10 mouse cellular contexts compared by ENCODE assay signal in genomic region chr7:133919918-133920317, GRCm38 (mm10).
DNase-seq lines count a peak whose midpoint lies in the region; ATAC-seq and TF ChIP-seq lines count a peak whose summit lies in the region.
"Had no signal": no experiment of that assay in that cellular context is flagged by ENCODE, and none has a peak within 500 bp of the region (broad histone marks: within the 10 kb centered on the region; RNA-seq: fewer than 3 reads in every experiment).

No protein-coding gene starts in this region.

- H3K4me3 ChIP-seq in embryonic facial prominence, embryonic 14.5 days (ENCODE audit: low read depth, low read length), result no peak overlapping the region
- no peak overlapping the region for H3K4me3 ChIP-seq in embryonic facial prominence, embryonic 10.5 days
- H3K4me3 ChIP-seq in stomach, embryonic 15.5 days (replicated peaks), result no peak overlapping the region
- H3K4me3 ChIP-seq in stomach, postnatal 0 days (ENCODE audit: low read depth, low read length), result no peak overlapping the region
- H3K4me3 ChIP-seq in lung, embryonic 14.5 days (ENCODE audit: low read depth, low read length), result no peak overlapping the region
- H3K4me3 ChIP-seq in forebrain, embryonic 16.5 days (replicated peaks; ENCODE audit: low read length), result no peak overlapping the region
- H3K4me3 ChIP-seq in forebrain, embryonic 14.5 days (ENCODE audit: low read depth, low read length), result no peak overlapping the region

- TF ChIP-seq CTCF in stomach, postnatal 0 days (IDR thresholded peaks at IDR 0.05; ENCODE audit: low read depth), result no peak
- no peak for TF ChIP-seq CTCF in lung, embryonic 14.5 days (IDR thresholded peaks at IDR 0.05; ENCODE audit: low read depth)

- TF ChIP-seq EP300 in stomach, postnatal 0 days (optimal IDR thresholded peaks at IDR 0.05), result no peak

- ATAC-seq in embryonic facial prominence, embryonic 14.5 days (ENCODE audit: low read depth), result no peak
- ATAC-seq in stomach, embryonic 15.5 days (ENCODE audit: insufficient read depth, low FRiP score, low read depth), result peak; percentile 37; the same call in 1 of the 2 replicates
- no peak for ATAC-seq in stomach, postnatal 0 days (ENCODE audit: low FRiP score, low TSS enrichment)
- 0 out of 2 replicates have a peak, but pooled peaks have one; percentile 4 for ATAC-seq in lung, embryonic 14.5 days (ENCODE audit: insufficient read depth)
- no peak for ATAC-seq in activated CD4-positive, CD25-positive, alpha-beta regulatory T cell, adult 4 months
- ATAC-seq in forebrain, embryonic 16.5 days, result no peak
- ATAC-seq in forebrain, embryonic 14.5 days, result no peak

- WGBS in embryonic facial prominence, embryonic 14.5 days, result 85% methylated on average over 5 of the region's 5 CpGs
- 89% methylated on average over 5 of the region's 5 CpGs for WGBS in embryonic facial prominence, embryonic 10.5 days
- WGBS in stomach, embryonic 15.5 days, result 74% methylated on average over 5 of the region's 5 CpGs
- 83% methylated on average over 5 of the region's 5 CpGs for WGBS in stomach, postnatal 0 days
- 70% methylated on average over 5 of the region's 5 CpGs for WGBS in lung, embryonic 14.5 days
- WGBS in forebrain, embryonic 16.5 days, result 86% methylated on average over 5 of the region's 5 CpGs
- WGBS in forebrain, embryonic 14.5 days, result 91% methylated on average over 5 of the region's 5 CpGs

- no peaks in the 10 kb centered on the region for H3K9me3 ChIP-seq in embryonic facial prominence, embryonic 14.5 days (ENCODE audit: control insufficient read depth, low read length)
- H3K9me3 ChIP-seq in embryonic facial prominence, embryonic 10.5 days, result no peaks in the 10 kb centered on the region
- H3K9me3 ChIP-seq in stomach, embryonic 15.5 days, result no peaks in the 10 kb centered on the region
- no peaks in the 10 kb centered on the region for H3K9me3 ChIP-seq in stomach, postnatal 0 days (ENCODE audit: control insufficient read depth, low read length)
- no peaks in the 10 kb centered on the region for H3K9me3 ChIP-seq in lung, embryonic 14.5 days (ENCODE audit: low read depth, low read length)
- H3K9me3 ChIP-seq in forebrain, embryonic 16.5 days (ENCODE audit: control insufficient read depth, low read length), result no peaks in the 10 kb centered on the region
- H3K9me3 ChIP-seq in forebrain, embryonic 14.5 days (replicated peaks; ENCODE audit: control insufficient read depth, low read length), result no peaks in the 10 kb centered on the region

- DNase-seq in embryonic facial prominence, embryonic 14.5 days (ENCODE audit: low spot score), result peak; percentile 30
- DNase-seq in embryonic facial prominence, embryonic 10.5 days (ENCODE audit: low spot score), result no peak
- no peak for DNase-seq in stomach, postnatal 0 days (ENCODE audit: low spot score)
- DNase-seq in lung, embryonic 14.5 days, result no peak
- DNase-seq in forebrain, embryonic 14.5 days (ENCODE audit: low spot score), result no peak
- DNase-seq: cerebellum, adult 18-20 months had no signal

- H3K36me3 ChIP-seq in embryonic facial prominence, embryonic 14.5 days (ENCODE audit: control insufficient read depth, insufficient read depth, low read length), result no peaks in the 10 kb centered on the region
- no peaks in the 10 kb centered on the region for H3K36me3 ChIP-seq in embryonic facial prominence, embryonic 10.5 days (replicated peaks)
- H3K36me3 ChIP-seq in stomach, embryonic 15.5 days, result no peaks in the 10 kb centered on the region
- H3K36me3 ChIP-seq in stomach, postnatal 0 days (ENCODE audit: control insufficient read depth, insufficient read depth, low read length), result no peaks in the 10 kb centered on the region
- H3K36me3 ChIP-seq in lung, embryonic 14.5 days (ENCODE audit: insufficient read depth), result peaks cover 25% of the 10 kb centered on the region; the same call in 1 of the 2 replicates
- H3K36me3 ChIP-seq in forebrain, embryonic 16.5 days (ENCODE audit: control insufficient read depth, insufficient read depth), result no peaks in the 10 kb centered on the region
- no peaks in the 10 kb centered on the region for H3K36me3 ChIP-seq in forebrain, embryonic 14.5 days (ENCODE audit: control insufficient read depth, insufficient read depth, low read length)

- H3K9ac ChIP-seq in embryonic facial prominence, embryonic 14.5 days (ENCODE audit: low read depth, low read length), result no peak overlapping the region
- no peak overlapping the region for H3K9ac ChIP-seq in stomach, embryonic 15.5 days
- no peak overlapping the region for H3K9ac ChIP-seq in stomach, postnatal 0 days (ENCODE audit: low read length)
- no peak overlapping the region for H3K9ac ChIP-seq in lung, embryonic 14.5 days
- H3K9ac ChIP-seq in forebrain, embryonic 16.5 days (replicated peaks; ENCODE audit: low read depth, low read length), result no peak overlapping the region
- no peak overlapping the region for H3K9ac ChIP-seq in forebrain, embryonic 14.5 days (ENCODE audit: low read length)

- H3K4me2 ChIP-seq in embryonic facial prominence, embryonic 14.5 days (ENCODE audit: low read depth, low read length), result no peak overlapping the region
- no peak overlapping the region for H3K4me2 ChIP-seq in stomach, embryonic 15.5 days
- no peak overlapping the region for H3K4me2 ChIP-seq in stomach, postnatal 0 days (replicated peaks; ENCODE audit: low read depth)
- H3K4me2 ChIP-seq in lung, embryonic 14.5 days, result no peak overlapping the region
- H3K4me2 ChIP-seq in forebrain, embryonic 16.5 days (ENCODE audit: low read length), result no peak overlapping the region
- H3K4me2 ChIP-seq in forebrain, embryonic 14.5 days (ENCODE audit: low read length), result no peak overlapping the region

- H3K4me1 ChIP-seq in embryonic facial prominence, embryonic 14.5 days (ENCODE audit: control insufficient read depth, insufficient read depth, low read length), result no peaks in the 10 kb centered on the region
- no peaks in the 10 kb centered on the region for H3K4me1 ChIP-seq in embryonic facial prominence, embryonic 10.5 days
- H3K4me1 ChIP-seq in stomach, embryonic 15.5 days, result 0 out of 2 replicates have a peak, but pooled peaks cover 4% of the 10 kb centered on the region
- no peaks in the 10 kb centered on the region for H3K4me1 ChIP-seq in stomach, postnatal 0 days (replicated peaks; ENCODE audit: control insufficient read depth, insufficient read depth)
- H3K4me1 ChIP-seq in lung, embryonic 14.5 days (ENCODE audit: insufficient read depth), result peaks cover 4% of the 10 kb centered on the region; the same call in 1 of the 2 replicates
- no peaks in the 10 kb centered on the region for H3K4me1 ChIP-seq in forebrain, embryonic 16.5 days (replicated peaks; ENCODE audit: control insufficient read depth, insufficient read depth, low read length)
- no peaks in the 10 kb centered on the region for H3K4me1 ChIP-seq in forebrain, embryonic 14.5 days (ENCODE audit: control insufficient read depth, insufficient read depth, low read length)
- H3K4me1 ChIP-seq: megakaryocyte, embryonic 14.5 days had no signal

- H3K27ac ChIP-seq in embryonic facial prominence, embryonic 14.5 days (replicated peaks; ENCODE audit: low read depth, low read length), result no peak overlapping the region
- no peak overlapping the region for H3K27ac ChIP-seq in embryonic facial prominence, embryonic 10.5 days (replicated peaks)
- H3K27ac ChIP-seq in stomach, embryonic 15.5 days, result no peak overlapping the region
- no peak overlapping the region for H3K27ac ChIP-seq in stomach, postnatal 0 days (replicated peaks)
- H3K27ac ChIP-seq in lung, embryonic 14.5 days (ENCODE audit: low read depth), result no peak overlapping the region
- no peak overlapping the region for H3K27ac ChIP-seq in forebrain, embryonic 16.5 days (ENCODE audit: low read length)
- no peak overlapping the region for H3K27ac ChIP-seq in forebrain, embryonic 14.5 days (ENCODE audit: low read depth, low read length)

- no peaks in the 10 kb centered on the region for H3K27me3 ChIP-seq in embryonic facial prominence, embryonic 14.5 days (replicated peaks; ENCODE audit: control insufficient read depth, insufficient read depth, low read length)
- no peaks in the 10 kb centered on the region for H3K27me3 ChIP-seq in embryonic facial prominence, embryonic 10.5 days (replicated peaks; ENCODE audit: low read depth, poor library complexity, severe bottlenecking)
- H3K27me3 ChIP-seq in stomach, embryonic 15.5 days (replicated peaks), result no peaks in the 10 kb centered on the region
- H3K27me3 ChIP-seq in stomach, postnatal 0 days (ENCODE audit: control insufficient read depth, insufficient read depth, low read length), result no peaks in the 10 kb centered on the region
- no peaks in the 10 kb centered on the region for H3K27me3 ChIP-seq in lung, embryonic 14.5 days (ENCODE audit: insufficient read depth, low read length)
- H3K27me3 ChIP-seq in forebrain, embryonic 16.5 days (replicated peaks; ENCODE audit: control insufficient read depth, insufficient read depth, low read length), result no peaks in the 10 kb centered on the region
- no peaks in the 10 kb centered on the region for H3K27me3 ChIP-seq in forebrain, embryonic 14.5 days (replicated peaks; ENCODE audit: control insufficient read depth, insufficient read depth, low read length)
- H3K27me3 ChIP-seq: megakaryocyte, embryonic 14.5 days had no signal

Comparison
In these comparisons a context has a peak if more than half of its experiments do, and no peak if none do; other contexts are left out.
1. ATAC-seq: peak in stomach, embryonic 15.5 days (single experiment) and lung, embryonic 14.5 days (single experiment); none in embryonic facial prominence, embryonic 14.5 days (single experiment), stomach, postnatal 0 days (single experiment), activated CD4-positive, CD25-positive, alpha-beta regulatory T cell, adult 4 months (single experiment), forebrain, embryonic 16.5 days (single experiment) and forebrain, embryonic 14.5 days (single experiment).